8 mouse cellular contexts compared by ENCODE assay signal in genomic region chr3:52985508-52985941, GRCm38 (mm10). TPM values are rescaled to one million over a fixed set of nuclear protein-coding genes. Genes with fewer than 3 reads are reported as not detected.
DNase-seq lines count a peak whose midpoint lies in the region; ATAC-seq and TF ChIP-seq lines count a peak whose summit lies in the region.
"Not testable (repeated sequence)": the region's sequence is repeated elsewhere in the genome, so short reads cannot be mapped to it uniquely, and the experiment has no call there.

No protein-coding gene starts in this region.

- not testable (repeated sequence) for H3K9ac ChIP-seq in intestine, postnatal 0 days (ENCODE audit: low read depth, low read length); liver, embryonic 13.5 days

- not testable (repeated sequence) for H3K4me2 ChIP-seq in intestine, postnatal 0 days (replicated peaks; ENCODE audit: low read depth); liver, embryonic 13.5 days

- peak; percentile 73; the same call in 1 of the 2 replicates for ATAC-seq in intestine, postnatal 0 days
- ATAC-seq in liver, embryonic 13.5 days (ENCODE audit: low read depth), result peak; percentile 88
- ATAC-seq in megakaryocyte, adult 5-6 weeks (ENCODE audit: poor library complexity, severe bottlenecking), result peak; percentile 52

- TF ChIP-seq CTCF in intestine, postnatal 0 days (IDR thresholded peaks at IDR 0.05; ENCODE audit: low read depth), result not testable (repeated sequence)

- peaks cover 61% of the 10 kb centered on the region for H3K36me3 ChIP-seq in intestine, postnatal 0 days (ENCODE audit: control insufficient read depth, insufficient read depth)
- peaks cover 33% of the 10 kb centered on the region for H3K36me3 ChIP-seq in liver, embryonic 13.5 days

- H3K9me3 ChIP-seq in intestine, postnatal 0 days (ENCODE audit: control insufficient read depth); liver, embryonic 13.5 days (replicated peaks): not testable (repeated sequence)

- not testable (repeated sequence) for H3K27ac ChIP-seq in intestine, postnatal 0 days (ENCODE audit: low read depth, low read length); liver, embryonic 13.5 days

- not testable (repeated sequence) for H3K27me3 ChIP-seq in intestine, postnatal 0 days (replicated peaks; ENCODE audit: control insufficient read depth, insufficient read depth, low read length); liver, embryonic 13.5 days

- peak; percentile 21 for DNase-seq in 3T3-L1 (ENCODE audit: low read depth, low spot score)
- peak; percentile 38 for DNase-seq in R1 (ENCODE audit: low read depth, low spot score)
- peak; percentile 40 for DNase-seq in c-Kit-positive CD71-positive TER-119-positive erythroid progenitor cells, embryonic 14.5 days (ENCODE audit: low spot score)
- peak; percentile 9 to 19 for DNase-seq in gastrocnemius, adult 8-10 months (ENCODE audit: low spot score in 2 of 2)
- DNase-seq in liver, embryonic 13.5 days, result peak; percentile 65
- peak; percentile 69 to 73 for DNase-seq in spleen, postnatal 4 days (ENCODE audit: low spot score in 2 of 2)

- not testable (repeated sequence) for H3K4me1 ChIP-seq in intestine, postnatal 0 days (replicated peaks; ENCODE audit: control insufficient read depth, insufficient read depth, low read length); liver, embryonic 13.5 days (replicated peaks)

- 65% methylated on average over 7 of the region's 7 CpGs for WGBS in intestine, postnatal 0 days
- 12% methylated on average over 5 of the region's 7 CpGs for WGBS in liver, embryonic 13.5 days (ENCODE audit: insufficient replicate concordance)

- not testable (repeated sequence) for H3K4me3 ChIP-seq in intestine, postnatal 0 days (ENCODE audit: low read depth, low read length); liver, embryonic 13.5 days (replicated peaks)

RNA-seq across cellular contexts. Expression of gene Cog6, which starts 31.5 kb away (rescaled TPM):
- 10 to 100 TPM; 37.9 to 50.6 (median 45.6) TPM for total RNA-seq in gastrocnemius, adult 8-10 months (2022)
- polyA plus RNA-seq in intestine, postnatal 0 days (2015; fragmentation: Nextera tagmentation; extraction: Ambion mirVana), result 21.9 and 23.6 TPM in 2 replicates
- 13.1 and 15.7 TPM in 2 replicates for polyA plus RNA-seq in liver, embryonic 13.5 days (2015; fragmentation: Nextera tagmentation; extraction: Ambion mirVana)
- total RNA-seq in megakaryocyte, adult 5-6 weeks (2015), result 17.4 and 18.4 TPM in 2 replicates
- total RNA-seq in megakaryocyte, adult 5-6 weeks (2017), result 23.2 and 24.7 TPM in 2 replicates

RNA-seq across cellular contexts. Expression of gene Lhfp, which starts 55.8 kb away (rescaled TPM):
- total RNA-seq in gastrocnemius, adult 8-10 months (2022), result 10 to 100 TPM in 1 of 4 experiments, 1 to 10 TPM in 3; 5.4 to 10.3 (median 7.5) TPM
- polyA plus RNA-seq in intestine, postnatal 0 days (2015; fragmentation: Nextera tagmentation; extraction: Ambion mirVana), result 30.2 and 31.3 TPM in 2 replicates
- polyA plus RNA-seq in liver, embryonic 13.5 days (2015; fragmentation: Nextera tagmentation; extraction: Ambion mirVana), result 4.3 and 4.5 TPM in 2 replicates
- total RNA-seq in megakaryocyte, adult 5-6 weeks (2015), result 0.41 and 0.51 TPM in 2 replicates
- 0.16 and 0.33 TPM in 2 replicates for total RNA-seq in megakaryocyte, adult 5-6 weeks (2017)

Comparison
In these comparisons a context has a peak if more than half of its experiments do, and no peak if none do; other contexts are left out.
1. DNase-seq: peak in every context shown above with its lines; median percentile 71 in spleen, postnatal 4 days; 65 in liver, embryonic 13.5 days; 40 in c-Kit-positive CD71-positive TER-119-positive erythroid progenitor cells, embryonic 14.5 days; 38 in R1; 21 in 3T3-L1; 14 in gastrocnemius, adult 8-10 months.
2. RNA of gene Lhfp, which starts 55.8 kb away (total RNA-seq): 5.4 to 10.3 TPM in gastrocnemius, adult 8-10 months; 0.16 to 0.51 TPM in megakaryocyte, adult 5-6 weeks; every median in the first group is over 4 times any median in the second.
3. Peak in every context shown above with its lines, with median percentiles within 50 percentile points of each other: ATAC-seq.